Mouse (Mus musculus) megakaryocyte, embryonic 14.5 days (primary cell): ENCODE data around the gene Lnx1.

Experiments used
- FLI1 ChIP-seq: IDR thresholded peaks from 2 replicates; pipeline ENCODE4 v1.6.1; 2012; ENCODE audit warnings: low read length, inconsistent platforms, mixed read lengths
- GATA1 ChIP-seq: IDR thresholded peaks from 3 replicates; pipeline ENCODE4 v1.6.1; 2012; ENCODE audit warnings: mixed read lengths, low read length, inconsistent platforms, borderline replicate concordance

GRCm38 (mm10) chr5:74700918-74701317 is 1.8 kb downstream of the Lnx1 start:
- TF ChIP-seq GATA1: no peak
- TF ChIP-seq FLI1: no peak
